Mouse (Mus musculus) embryonic facial prominence, embryonic 12.5 days (tissue): ENCODE measurements around the gene Cyb5rl. TPM values are rescaled to one million over a fixed set of nuclear protein-coding genes. Genes with fewer than 3 reads are reported as not detected.

ENCODE experiments used
- ATAC-seq: fragments of 200-750 bp; cut with Nextera tagmentation; 2 replicates; pipeline ENCODE4 v1.8.0; 2017; ENCODE audit not compliant: insufficient number of reproducible peaks, insufficient read depth, low FRiP score, low TSS enrichment
- H3K27ac ChIP-seq: fragments of 300-500 bp; sonication (generic); 2 replicates; pipeline ENCODE4 v1.5.1; 2016; ENCODE audit warnings: mild to moderate bottlenecking
- H3K27me3 ChIP-seq: fragments of 300-500 bp; sonication (generic); 2 replicates; pipeline ENCODE4 v1.6.1; 2016; ENCODE audit warnings: mild to moderate bottlenecking, moderate library complexity
- H3K36me3 ChIP-seq: fragments of 300-500 bp; sonication (generic); 2 replicates; pipeline ENCODE4 v1.6.1; 2016; ENCODE audit warnings: mild to moderate bottlenecking
- H3K4me1 ChIP-seq: fragments of 300-500 bp; sonication (generic); 2 replicates; pipeline ENCODE4 v1.6.1; 2016
- H3K4me2 ChIP-seq: fragments of 300-500 bp; sonication (generic); replicated peaks from 2 replicates; pipeline ENCODE4 v1.6.1; 2016; ENCODE audit warnings: mild to moderate bottlenecking, moderate library complexity
- H3K4me3 ChIP-seq: fragments of 300-500 bp; sonication (generic); 2 replicates; pipeline ENCODE4 v1.5.1; 2016; ENCODE audit warnings: mild to moderate bottlenecking
- H3K9ac ChIP-seq: fragments of 300-500 bp; sonication (generic); 2 replicates; pipeline ENCODE4 v1.6.1; 2016; ENCODE audit warnings: mild to moderate bottlenecking, moderate library complexity
- H3K9me3 ChIP-seq: fragments of 300-500 bp; sonication (generic); 2 replicates; pipeline ENCODE4 v1.6.1; 2016; ENCODE audit warnings: mild to moderate bottlenecking, moderate library complexity
- WGBS: fragments of 180-500 bp; shearing (Covaris S2); methylation state at CpG from one replicate; pipeline ENCODE4 v1.1.7; 2016; 5-methylcytosine and 5-hydroxymethylcytosine counted together
- polyA plus RNA-seq: library from polyadenylated mRNA; unstranded; fragments of >200 nt; fragmentation: Nextera tagmentation; extraction: Ambion mirVana; gene quantifications from 2 replicates; pipeline ENCODE4 v1.2.1, GENCODE M21; 2016

The Cyb5rl gene
- polyA plus RNA-seq, 1 experiment from 2014 or later, result 5.9 TPM

GRCm38 (mm10) chr4:107134891-107135290, 68.1 kb downstream of the Cyb5rl start:
- no peaks in the 10 kb centered on the region for H3K36me3 ChIP-seq
- H3K27ac ChIP-seq, result no peak overlapping the region
- no peak overlapping the region for H3K4me2 ChIP-seq
- H3K9me3 ChIP-seq, result no peaks in the 10 kb centered on the region
- peaks cover 54% of the 10 kb centered on the region for H3K4me1 ChIP-seq
- H3K9ac ChIP-seq, result no peak overlapping the region
- no peaks in the 10 kb centered on the region for H3K27me3 ChIP-seq
- no peak overlapping the region for H3K4me3 ChIP-seq
- WGBS, result 76% methylated on average over 3 of the region's 3 CpGs
- no peak for ATAC-seq

- Histone ChIP-seq H3K9me3 (no peaks in the 10 kb centered on the region), H3K27ac (no peak overlapping the region), H3K36me3 (no peaks in the 10 kb centered on the region), H3K9ac (no peak overlapping the region), H3K4me2 (no peak overlapping the region), H3K4me1 (peaks cover 58% of the 10 kb centered on the region), H3K27me3 (no peaks in the 10 kb centered on the region), H3K4me3 (no peak overlapping the region)
- WGBS, result 75% methylated on average over 5 of the region's 5 CpGs
- ATAC-seq, result no peak
These were observed 68.9 kb downstream of the Cyb5rl start for GRCm38 (mm10) chr4:107135663-107136062.

- no peak for ATAC-seq
- no peaks in the 10 kb centered on the region for H3K27me3 ChIP-seq
- H3K36me3 ChIP-seq, result no peaks in the 10 kb centered on the region
- 26% methylated on average over 3 of the region's 3 CpGs for WGBS
- peak overlapping the region; percentile 27; the same call in 1 of the 2 replicates for H3K9ac ChIP-seq
- no peak overlapping the region for H3K4me2 ChIP-seq
- peaks cover 56% of the 10 kb centered on the region for H3K4me1 ChIP-seq
- no peak overlapping the region for H3K4me3 ChIP-seq
- no peak overlapping the region for H3K27ac ChIP-seq
- no peaks in the 10 kb centered on the region for H3K9me3 ChIP-seq
These were observed 69.7 kb downstream of the Cyb5rl start for GRCm38 (mm10) chr4:107136531-107136930.

Other genes starting within 250 kb of the Cyb5rl start
- 275 and 279 TPM in 2 replicates for gene Ssbp3, start 156.3 kb upstream of the Cyb5rl start, polyA plus RNA-seq
- gene Mrpl37, start 120 bp upstream of the Cyb5rl start, polyA plus RNA-seq, result 96.9 and 100 TPM in 2 replicates
- 0.08 TPM in 2 replicates for gene Cdcp2, start 29.9 kb downstream of the Cyb5rl start, polyA plus RNA-seq
- 374 and 383 TPM in 2 replicates for gene Tmem59, start 111.4 kb downstream of the Cyb5rl start, polyA plus RNA-seq
- 23.1 and 24.7 TPM in 2 replicates for gene Tceanc2, start 112.1 kb downstream of the Cyb5rl start, polyA plus RNA-seq
- not detected in 2 replicates for gene Ldlrad1, start 142.2 kb downstream of the Cyb5rl start, polyA plus RNA-seq
- gene Lrrc42, start 186.5 kb downstream of the Cyb5rl start, polyA plus RNA-seq, result 92.2 and 97.5 TPM in 2 replicates
- gene Hspb11, start 186.6 kb downstream of the Cyb5rl start, polyA plus RNA-seq, result 38.1 and 38.4 TPM in 2 replicates
- gene Dio1, start 240.2 kb downstream of the Cyb5rl start, polyA plus RNA-seq, result not detected in 2 replicates
- gene Yipf1, start 247.4 kb downstream of the Cyb5rl start, polyA plus RNA-seq, result 47.1 and 50.5 TPM in 2 replicates